Mouse (Mus musculus): ENCODE data around the gene Exoc4.

DNA sequence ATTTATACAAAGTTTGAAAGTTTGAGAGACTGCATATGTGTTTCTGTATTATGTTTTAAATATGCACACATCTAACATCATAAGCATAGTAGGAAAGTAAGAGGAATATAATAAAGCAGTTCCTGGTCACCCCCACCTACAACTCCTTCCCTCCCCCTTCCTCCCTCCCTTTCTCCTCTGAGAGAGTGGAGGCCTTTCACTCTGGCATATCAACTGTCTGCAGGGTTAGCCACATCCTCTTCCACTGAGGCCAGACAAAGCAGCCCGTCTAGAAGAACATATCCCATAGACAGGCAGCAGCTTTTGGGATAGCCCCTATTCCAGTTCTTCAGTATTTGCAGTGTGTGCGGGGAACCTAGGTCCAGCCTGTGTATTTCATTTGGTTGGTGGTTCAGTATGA is 382.2 kb downstream of the Exoc4 start:
- TF ChIP-seq MEF2A (IDR thresholded peaks at IDR 0.05; ENCODE audit: borderline replicate concordance, low read depth, low read length), result no peak
- no peak for TF ChIP-seq CTCF (conservative IDR thresholded peaks at IDR 0.05 in 1 of 2, IDR thresholded peaks at IDR 0.05 in 1 of 2; ENCODE audit: low read depth in 2 of 2, low read length in 2 of 2)
- no peak for TF ChIP-seq POLR2A (IDR thresholded peaks at IDR 0.05; ENCODE audit: low read depth, low read length)
- TF ChIP-seq POLR2AphosphoS2 (IDR thresholded peaks at IDR 0.05; ENCODE audit: low read depth, low read length), result no peak
- TF ChIP-seq MAX (IDR thresholded peaks at IDR 0.05; ENCODE audit: low read length), result no peak
- TF ChIP-seq TBP (conservative IDR thresholded peaks at IDR 0.05; ENCODE audit: low read depth, low read length), result no peak
- no peak for TF ChIP-seq ZC3H11A (IDR thresholded peaks at IDR 0.05; ENCODE audit: low read depth, low read length)
- TF ChIP-seq EP300 (IDR thresholded peaks at IDR 0.05; ENCODE audit: low read length), result no peak
